Mouse (Mus musculus): ENCODE data around the gene Angel1. TPM values are rescaled to one million over a fixed set of nuclear protein-coding genes. Genes with fewer than 3 reads are reported as not detected.

Angel1 gene
- 1 to 10 TPM; 7.7 to 9.0 TPM for polyA plus RNA-seq (2017; shearing (Covaris generic))

DNA sequence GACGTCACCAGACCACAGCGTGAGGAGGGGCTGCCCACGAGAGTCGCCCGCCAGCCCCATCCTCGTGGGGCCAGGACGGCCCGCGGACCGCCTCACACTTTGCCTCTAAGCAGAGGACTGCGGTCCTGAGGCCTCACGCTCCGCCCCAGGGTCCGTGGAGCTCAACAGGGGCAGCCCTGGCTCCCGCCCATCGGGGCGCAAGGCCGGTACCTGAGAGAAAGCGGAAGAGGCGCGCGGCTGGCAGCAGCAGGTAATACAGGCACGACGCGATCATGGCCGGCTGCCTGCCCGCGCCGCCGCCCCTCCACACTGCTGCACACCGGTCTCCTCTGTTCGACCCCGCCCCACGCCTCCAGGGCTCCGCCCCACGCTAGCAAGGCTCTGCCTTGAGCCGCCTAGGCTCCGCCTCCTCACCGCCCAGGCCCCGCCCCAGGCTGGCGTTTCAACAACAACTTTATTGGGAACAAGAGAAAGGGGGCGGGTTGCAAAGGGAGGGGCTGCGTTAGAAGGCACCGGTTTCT is at the start of gene Angel1:
Gene Angel1, minus strand, starts transcription at position 341 of the 521 bp plus-strand sequence.

GRCm38 (mm10) chr12:86734319-86734810 is 8.1 kb upstream of the Angel1 start, which contains the start of gene Lrrc74a:
Gene Lrrc74a, plus strand, starts transcription at chr12:86734369.

GRCm38 (mm10) chr12:86678591-86679545 is 47.4 kb downstream of the Angel1 start, which contains the start of gene Vash1:
Gene Vash1, plus strand, starts transcription at chr12:86678700.

Other genes starting within 250 kb of the Angel1 start
- gene Vash1, start 47.8 kb downstream of the Angel1 start, polyA plus RNA-seq (2017; shearing (Covaris generic)), result under 1 TPM in 1 of 2 experiments, not detected in 1; 0.09 TPM
- gene Lrrc74a, start 7.9 kb upstream of the Angel1 start, polyA plus RNA-seq (2017; shearing (Covaris generic)), result under 1 TPM in 1 of 2 experiments, not detected in 1; 0.15 TPM
- 100 to 1,000 TPM in 1 of 2 experiments, 10 to 100 TPM in 1; 37.1 to 104 TPM for gene Irf2bpl, start 158.3 kb upstream of the Angel1 start, polyA plus RNA-seq (2017; shearing (Covaris generic))
- gene Cipc, start 220.6 kb upstream of the Angel1 start, polyA plus RNA-seq (2017; shearing (Covaris generic)), result 10 to 100 TPM; 13.9 to 26.6 TPM

All from activated CD4-positive, CD25-positive, alpha-beta regulatory T cell (primary cell).